Mouse (Mus musculus) embryonic fibroblast, embryonic 13.5 days (primary cell): ENCODE data around the gene 4930535I16Rik.

Experiments used
- CTCF ChIP-seq: IDR thresholded peaks from 2 replicates; pipeline ENCODE4 v1.5.1; 2011; ENCODE audit warnings: mild to moderate bottlenecking, control low read depth, low read length, moderate library complexity, borderline replicate concordance; ENCODE audit not compliant: insufficient read depth
- POLR2A ChIP-seq: IDR thresholded peaks from 2 replicates; pipeline ENCODE4 v1.6.1; 2011; ENCODE audit warnings: low read depth, mild to moderate bottlenecking, control low read depth, low read length, moderate library complexity

GRCm38 (mm10) chr4:123918851-123919250 lies 1.0 kb upstream of the 4930535I16Rik start:
- TF ChIP-seq CTCF (no peak), POLR2A (no peak)
